Mouse (Mus musculus) urinary bladder, postnatal 0 days (tissue): ENCODE results near the gene Zfp687. TPM values are rescaled to one million over a fixed set of nuclear protein-coding genes. Genes with fewer than 3 reads are reported as not detected.

Source experiments
- microRNA-seq: library from miRNA; unstranded; fragments of <30 nt; microRNA quantifications from one replicate; pipeline ENCODE4, GENCODE M21; 2016
- polyA plus RNA-seq: library from polyadenylated mRNA; unstranded; fragments of >200 nt; fragmentation: Nextera tagmentation; extraction: Ambion mirVana; gene quantifications from 2 replicates; pipeline ENCODE4 v1.2.1, GENCODE M21; 2015

The Zfp687 gene
- polyA plus RNA-seq, result 10.1 and 10.3 TPM in 2 replicates

DNA sequence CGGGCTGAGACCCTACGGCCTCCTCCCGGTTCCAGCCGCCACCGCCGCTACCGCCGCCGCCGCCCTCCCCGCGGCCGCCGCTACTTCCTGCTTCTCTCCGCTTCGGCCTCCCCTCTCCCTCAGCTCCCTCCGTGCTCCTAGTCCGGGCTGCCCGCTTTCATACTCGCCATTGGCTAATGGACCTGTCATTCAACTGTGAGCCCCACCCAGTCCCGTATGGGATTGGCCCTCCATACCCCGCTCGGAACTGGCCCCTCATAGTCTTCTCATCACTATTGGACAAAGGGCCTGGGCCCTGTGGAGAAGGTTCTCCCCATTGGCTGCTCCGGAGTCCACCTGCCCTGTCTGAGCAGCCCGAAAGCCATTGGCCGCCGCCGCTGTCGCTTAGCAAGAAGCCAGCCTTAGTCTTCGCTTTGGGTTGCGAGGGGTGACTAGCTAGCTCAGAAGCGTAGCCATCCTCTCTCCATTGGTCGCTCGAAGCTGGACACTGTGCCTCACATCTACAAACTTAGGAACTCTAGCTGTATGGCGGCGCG is at the start of gene Zfp687:
Gene Zfp687, minus strand, starts transcription at position 112 of the 536 bp plus-strand sequence.

DNA sequence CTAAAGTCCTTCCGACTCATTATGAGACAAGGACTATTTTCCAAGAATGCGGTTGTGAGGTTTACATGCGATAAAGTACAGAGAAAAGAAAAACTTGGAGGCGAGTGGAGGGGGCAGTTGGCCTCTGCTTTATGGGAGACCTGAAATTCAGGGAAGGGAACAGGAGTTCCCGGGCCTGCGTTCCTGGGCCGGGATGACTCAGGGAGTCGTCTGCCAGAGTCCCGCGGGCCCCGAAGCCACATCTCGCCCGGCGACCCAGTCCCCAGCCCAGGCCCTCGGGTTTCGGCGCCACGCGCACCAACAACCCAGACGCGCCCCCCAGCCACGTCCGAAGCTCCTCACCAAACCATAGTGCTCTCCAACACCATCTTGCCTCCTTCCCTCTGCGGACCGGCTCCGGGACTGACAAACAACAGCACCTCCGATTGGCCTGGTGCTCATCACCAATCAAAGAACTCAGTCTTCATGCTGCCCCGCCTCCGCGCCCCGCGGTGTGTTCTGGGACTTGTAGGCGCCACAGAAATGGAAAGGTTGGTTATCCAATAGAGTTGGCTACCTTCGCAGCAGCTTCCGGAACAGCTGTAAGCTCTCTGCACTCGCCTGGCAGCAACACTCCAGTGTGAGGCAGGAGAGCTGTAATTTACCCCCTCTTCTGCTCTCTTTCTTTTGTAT is 27.1 kb upstream of the Zfp687 start, which contains the start of gene Psmd4:
Gene Psmd4, minus strand, starts transcription at position 449 of the 672 bp plus-strand sequence.

GRCm38 (mm10) chr3:94974528-94975422 is 40.5 kb downstream of the Zfp687 start, which contains the start of gene Pi4kb:
Gene Pi4kb, plus strand, starts transcription at chr3:94974731.

Small RNA genes lying within 50 kb of the gene (microRNA-seq; reads per million reads assigned to microRNA genes)
- gene Mir7013, result not detected

Other genes with a start within 250 kb of the Zfp687 start
- 16.9 and 17.9 TPM in 2 replicates for gene Cgn, start 229.0 kb downstream of the Zfp687 start, polyA plus RNA-seq
- gene Pogz, start 177.9 kb downstream of the Zfp687 start, polyA plus RNA-seq, result 6.8 and 7.1 TPM in 2 replicates
- gene Psmb4, start 128.5 kb downstream of the Zfp687 start, polyA plus RNA-seq, result 224 and 256 TPM in 2 replicates
- 33.3 and 38.8 TPM in 2 replicates for gene Selenbp1, start 82.4 kb downstream of the Zfp687 start, polyA plus RNA-seq
- gene Rfx5, start 61.4 kb downstream of the Zfp687 start, polyA plus RNA-seq, result 2.5 TPM in 2 replicates
- gene Pi4kb, start 40.7 kb downstream of the Zfp687 start, polyA plus RNA-seq, result 16.9 and 20.8 TPM in 2 replicates
- gene Psmd4, start 27.2 kb upstream of the Zfp687 start, polyA plus RNA-seq, result 173 and 183 TPM in 2 replicates
- 15.7 and 18.3 TPM in 2 replicates for gene Pip5k1a, start 91.5 kb upstream of the Zfp687 start, polyA plus RNA-seq
- 55.1 and 64.5 TPM in 2 replicates for gene Vps72, start 95.6 kb upstream of the Zfp687 start, polyA plus RNA-seq
- 0.53 and 0.96 TPM in 2 replicates for gene Tmod4, start 109.0 kb upstream of the Zfp687 start, polyA plus RNA-seq
- gene Scnm1, start 118.6 kb upstream of the Zfp687 start, polyA plus RNA-seq, result 31.7 and 43.2 TPM in 2 replicates
- 7.1 and 8.2 TPM in 2 replicates for gene Lysmd1, start 118.6 kb upstream of the Zfp687 start, polyA plus RNA-seq
- 5.4 and 12.3 TPM in 2 replicates for gene Tnfaip8l2, start 126.9 kb upstream of the Zfp687 start, polyA plus RNA-seq
- 0.99 and 1.9 TPM in 2 replicates for gene Sema6c, start 145.0 kb upstream of the Zfp687 start, polyA plus RNA-seq
- gene Gabpb2, start 202.5 kb upstream of the Zfp687 start, polyA plus RNA-seq, result 3.8 and 4.0 TPM in 2 replicates
- gene Cdc42se1, start 213.3 kb upstream of the Zfp687 start, polyA plus RNA-seq, result 66.3 and 71.6 TPM in 2 replicates
- gene Mllt11, start 216.7 kb upstream of the Zfp687 start, polyA plus RNA-seq, result 4.9 and 5.8 TPM in 2 replicates
- gene Gm128, start 226.2 kb upstream of the Zfp687 start, polyA plus RNA-seq, result 0.28 and 0.31 TPM in 2 replicates
- gene Bnipl, start 235.7 kb upstream of the Zfp687 start, polyA plus RNA-seq, result 5.2 and 6.8 TPM in 2 replicates